Mouse (Mus musculus) stomach, postnatal 0 days (tissue): Measurements from ENCODE around the gene Ifnar2.

Experiments used
- CTCF ChIP-seq: IDR thresholded peaks from 2 replicates; pipeline ENCODE4 v1.5.1; 2016; ENCODE audit warnings: antibody characterized with exemption, low read depth, mild to moderate bottlenecking, moderate library complexity
- EP300 ChIP-seq: optimal IDR thresholded peaks from 2 replicates; pipeline ENCODE3; 2016; ENCODE audit warnings: antibody characterized with exemption

DNA sequence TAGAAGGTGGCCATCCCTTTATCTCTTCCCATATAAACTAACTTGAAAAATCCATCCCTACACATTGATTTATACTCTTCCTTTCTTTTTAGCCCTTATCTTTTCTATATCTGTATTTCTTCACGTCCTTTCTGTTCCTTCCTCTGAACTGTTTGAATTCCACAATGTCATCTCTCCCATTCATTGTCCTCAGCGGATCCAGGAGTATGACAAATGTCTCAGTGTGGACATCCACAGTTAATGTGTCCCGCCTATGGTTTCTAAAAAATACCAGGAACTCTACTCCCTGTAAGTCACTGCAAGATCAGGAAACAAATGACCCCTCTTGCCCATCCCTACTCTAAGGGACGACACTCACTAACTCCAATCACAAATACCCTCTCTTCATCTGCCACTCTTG lies 11.6 kb downstream of the Ifnar2 start:
- TF ChIP-seq CTCF, result no peak
- no peak for TF ChIP-seq EP300
